Mouse (Mus musculus): ENCODE results near the gene 2210017I01Rik.

Gene 2210017I01Rik

GRCm38 (mm10) chr3:92565418-92565817, 41.9 kb downstream of the 2210017I01Rik start:
- no peak for DNase-seq (ENCODE audit: low spot score)
